Mouse (Mus musculus) monocyte, adult 5-6 weeks (primary cell): ENCODE measurements around the gene Gm42420. TPM values are rescaled to one million over a fixed set of nuclear protein-coding genes. Genes with fewer than 3 reads are reported as not detected.
A peak's percentile ranks its signal among the peaks of the same experiment; 100 is the strongest.

Experiments used
- ATAC-seq: fragments of 153-309, 156-312 bp; replicated peaks from 2 replicates; pipeline ENCODE4 v1.8.0; 2017; ENCODE audit warnings: mild to moderate bottlenecking; ENCODE audit not compliant: low TSS enrichment, insufficient number of reproducible peaks, severe bottlenecking, poor library complexity, low FRiP score
- total RNA-seq: library from RNA; stranded (forward); fragments of 200-1000, 200-491, 200-594 nt; gene quantifications from 3 replicates; pipeline ENCODE4 v1.2.3, GENCODE M21; 2017

Gene Gm42420
- total RNA-seq = 1.5 TPM in 1 of 3 replicates, not detected in the others

DNA sequence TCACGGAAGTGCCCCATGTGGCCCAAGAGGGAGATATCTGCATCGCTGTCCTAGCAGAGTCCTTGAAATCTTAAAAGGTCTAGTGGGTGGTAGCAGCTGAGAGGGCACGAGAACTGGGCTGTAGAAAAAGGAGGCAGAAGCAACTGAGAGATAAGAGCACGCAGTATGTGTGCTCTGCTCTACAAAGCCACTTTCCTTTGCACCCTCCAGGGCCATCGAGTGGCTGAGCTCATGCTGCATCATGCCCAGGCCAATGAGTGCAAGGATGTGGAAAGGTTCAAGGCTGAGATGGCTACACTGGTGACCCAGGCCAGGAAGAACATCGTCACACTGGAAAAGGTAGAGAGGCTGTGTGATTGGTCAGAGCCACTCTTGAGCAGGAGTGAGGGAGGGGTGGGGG, at the start of gene Gm42420:
Gm42420 (plus strand) TSS at position 237 of the 400 bp plus-strand sequence.
- ATAC-seq = no peak

DNA sequence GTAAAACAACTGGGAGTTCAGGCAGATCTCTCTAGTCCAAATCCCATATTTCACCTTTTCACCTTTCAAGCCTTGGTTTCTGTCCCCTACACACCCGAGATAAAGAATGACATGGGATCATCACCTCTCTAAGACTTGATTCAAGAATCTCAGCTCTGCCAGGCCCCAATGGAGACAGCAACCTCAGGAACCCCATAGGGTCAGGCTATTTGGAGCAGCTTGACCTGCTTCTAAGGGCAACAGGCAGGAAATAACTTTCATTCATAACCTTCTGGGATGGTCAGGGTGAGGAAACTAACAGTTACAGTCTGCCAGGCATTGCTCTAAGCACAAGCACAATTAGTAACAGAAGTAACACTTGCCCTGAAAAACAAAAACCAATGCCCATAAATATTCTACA, 48.9 kb upstream of the Gm42420 start:
- no peak for ATAC-seq

DNA sequence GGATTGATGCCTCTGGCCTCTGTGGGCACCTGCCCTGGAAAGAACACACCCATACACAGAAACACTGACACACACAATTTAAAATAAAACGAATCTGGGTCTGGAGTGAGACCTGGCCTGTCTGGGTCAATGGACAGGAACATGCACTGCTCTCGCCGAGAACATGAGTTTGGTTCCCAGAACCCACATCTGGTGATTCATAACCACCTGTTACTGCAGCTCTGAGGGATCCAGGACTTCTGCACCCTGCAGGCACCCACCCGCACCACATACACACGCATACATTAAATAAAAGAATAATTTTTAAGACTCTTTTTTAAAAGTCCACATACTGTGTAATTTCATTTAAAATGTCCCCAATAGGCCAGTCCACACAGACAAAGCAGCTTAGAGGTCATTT, 48.3 kb upstream of the Gm42420 start:
- no peak for ATAC-seq

DNA sequence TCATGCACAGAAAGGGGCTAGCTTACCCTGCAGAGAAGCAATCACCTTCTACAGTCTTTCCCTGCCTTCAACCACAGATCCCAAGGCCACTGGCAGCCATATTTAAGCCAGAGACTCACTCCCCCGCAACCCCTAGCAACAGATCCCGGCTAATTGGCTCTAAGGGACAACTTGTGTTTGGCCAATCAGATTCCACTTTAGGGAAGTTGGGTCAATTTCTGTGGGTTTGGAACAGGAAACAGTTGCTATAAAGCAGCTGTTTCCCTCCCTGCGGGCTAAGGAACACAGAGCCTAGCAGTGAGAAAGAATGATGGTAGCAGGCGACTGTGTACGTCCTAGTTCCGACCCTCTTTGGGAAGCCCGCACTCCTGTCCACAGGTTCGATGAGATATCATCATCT, 47.3 kb upstream of the Gm42420 start:
- peak; percentile 56; the same call in 1 of the 2 replicates for ATAC-seq

DNA sequence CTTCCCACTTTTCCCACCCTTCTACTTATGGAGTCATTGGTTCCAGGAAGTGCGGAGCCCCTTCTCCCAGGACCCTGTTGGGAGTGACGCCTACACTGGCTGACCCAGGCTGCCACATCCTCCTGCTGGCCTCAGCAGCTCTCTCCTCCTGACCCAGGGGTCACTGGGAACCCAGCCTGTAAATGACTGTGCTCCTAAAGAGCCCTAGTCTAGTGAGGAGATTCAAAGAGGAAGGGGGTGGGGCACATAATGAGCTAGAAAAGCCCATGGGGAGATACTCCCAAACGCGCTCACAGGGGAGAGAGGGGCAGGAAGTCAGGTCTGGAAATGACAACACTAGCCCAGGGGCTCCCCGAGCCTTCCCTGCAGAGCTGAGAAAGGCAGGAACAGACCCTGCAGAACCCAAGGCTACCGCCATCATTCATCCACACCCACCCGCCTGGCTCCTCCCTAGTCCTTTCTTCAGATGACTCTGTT, 45.8 kb upstream of the Gm42420 start:
- no peak for ATAC-seq

DNA sequence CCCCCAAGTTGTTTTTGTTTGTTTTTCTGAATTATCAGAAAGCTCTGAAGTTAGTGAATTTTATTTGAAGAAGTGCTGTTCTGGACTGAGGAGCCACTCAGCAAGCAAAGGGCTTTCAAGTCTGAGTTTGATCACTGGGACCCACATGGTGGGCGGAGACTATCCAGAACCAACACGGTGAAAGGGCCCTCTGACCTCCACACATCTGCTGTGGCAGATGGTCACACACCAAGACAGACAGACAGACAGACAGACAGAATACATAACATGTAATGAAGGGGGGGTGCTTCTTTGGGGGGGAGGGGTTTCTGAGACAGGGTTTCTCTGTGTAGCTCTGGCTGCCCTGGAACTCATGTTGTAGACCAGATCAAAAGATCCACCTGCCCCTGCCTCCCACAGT, 45.0 kb upstream of the Gm42420 start:
- no peak for ATAC-seq

DNA sequence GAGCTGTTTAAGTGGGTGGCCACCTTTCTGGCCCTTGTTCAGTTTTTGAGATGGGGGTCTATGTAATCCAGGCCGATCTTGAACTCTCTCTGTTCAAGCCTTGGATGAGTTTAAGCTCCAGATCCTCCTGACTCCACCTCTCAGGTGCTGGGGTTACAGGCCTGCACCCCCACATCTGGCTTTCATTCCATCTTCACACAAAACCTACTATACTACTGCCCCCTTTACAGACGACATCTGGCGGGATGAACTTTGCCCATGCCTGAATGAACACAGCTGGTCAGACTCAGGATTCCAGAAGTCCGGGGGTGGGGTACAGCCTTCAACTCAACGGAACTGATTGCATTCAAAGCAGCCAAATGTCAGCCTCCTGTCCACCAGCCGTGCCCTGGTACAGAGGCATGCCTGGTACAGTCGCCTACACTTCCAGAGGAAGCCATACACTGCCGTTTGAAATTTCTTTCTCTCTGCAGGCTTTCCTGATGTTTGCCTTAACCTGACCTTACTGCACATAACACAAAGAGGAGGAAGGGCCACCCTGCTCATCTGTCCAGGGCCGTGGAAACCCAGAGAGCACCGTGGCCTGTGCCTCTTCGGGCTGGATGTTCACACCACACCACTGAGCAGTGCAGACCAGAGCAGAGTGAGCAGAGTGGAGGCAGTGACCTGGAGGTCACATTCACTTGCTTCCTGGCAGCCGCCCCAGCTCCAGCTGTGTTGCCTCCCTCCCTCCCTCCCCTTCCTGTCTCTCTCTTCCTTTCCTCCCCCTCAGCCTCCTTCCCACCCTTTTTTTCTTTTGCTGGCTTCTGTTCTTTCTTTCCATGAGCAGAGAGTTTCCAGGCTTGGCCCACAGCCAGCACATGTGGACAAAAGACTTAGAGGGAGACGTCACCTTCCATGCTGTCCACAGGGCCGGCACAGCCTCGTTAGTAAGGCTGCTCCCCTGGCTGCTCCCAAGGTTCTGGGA, 42.6 kb upstream of the Gm42420 start:
- ATAC-seq = no peak

DNA sequence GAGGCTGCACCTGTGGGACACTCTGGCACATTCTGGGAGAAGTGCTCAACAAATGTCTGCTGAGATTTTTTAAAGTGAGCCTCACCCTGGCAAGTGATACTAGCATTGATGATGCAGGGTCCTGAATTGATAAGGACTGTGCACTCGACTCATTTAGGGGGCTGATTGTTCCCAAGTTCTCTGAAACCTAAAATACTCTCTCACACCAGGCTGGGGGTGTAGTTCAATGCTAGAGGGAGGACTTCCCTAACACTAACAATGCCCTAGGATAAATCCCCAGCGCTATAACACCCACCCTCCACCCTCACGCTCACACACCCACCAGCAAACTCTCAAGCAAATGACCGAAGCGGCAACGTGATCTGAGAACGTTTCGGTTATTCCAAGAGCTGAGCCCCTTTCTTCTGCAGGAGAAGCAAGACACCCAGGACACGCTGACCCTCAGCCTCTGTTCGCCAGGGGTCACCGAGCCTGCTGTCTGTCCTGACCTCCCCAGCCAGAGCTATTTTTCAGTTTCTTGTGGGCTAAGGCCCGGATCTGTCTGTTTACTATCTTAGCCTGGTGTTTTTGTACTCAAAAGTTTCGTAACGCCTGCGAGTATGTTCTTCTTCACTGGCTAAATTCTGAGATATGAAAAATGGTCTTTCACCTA, 41.7 kb upstream of the Gm42420 start:
- no peak for ATAC-seq

DNA sequence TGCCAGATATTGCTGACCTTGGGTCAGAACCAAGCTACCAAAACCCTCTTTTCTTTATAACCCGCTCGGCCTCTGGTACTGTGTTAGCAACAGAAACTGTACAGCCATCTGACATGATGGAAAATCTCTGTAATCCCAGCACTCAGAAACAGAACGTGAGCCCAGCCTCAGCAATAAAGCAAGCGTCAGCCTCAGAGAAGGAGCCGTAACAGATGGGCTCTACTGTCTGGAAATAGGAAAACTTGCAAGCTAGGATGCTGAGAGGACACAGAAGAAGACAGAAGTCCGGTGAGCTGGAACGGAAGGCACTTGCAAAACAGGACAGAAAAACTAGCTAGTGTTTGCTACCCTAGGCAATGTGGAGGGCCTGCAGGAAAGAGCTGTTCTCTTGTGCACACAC, 40.1 kb upstream of the Gm42420 start:
- ATAC-seq = no peak

DNA sequence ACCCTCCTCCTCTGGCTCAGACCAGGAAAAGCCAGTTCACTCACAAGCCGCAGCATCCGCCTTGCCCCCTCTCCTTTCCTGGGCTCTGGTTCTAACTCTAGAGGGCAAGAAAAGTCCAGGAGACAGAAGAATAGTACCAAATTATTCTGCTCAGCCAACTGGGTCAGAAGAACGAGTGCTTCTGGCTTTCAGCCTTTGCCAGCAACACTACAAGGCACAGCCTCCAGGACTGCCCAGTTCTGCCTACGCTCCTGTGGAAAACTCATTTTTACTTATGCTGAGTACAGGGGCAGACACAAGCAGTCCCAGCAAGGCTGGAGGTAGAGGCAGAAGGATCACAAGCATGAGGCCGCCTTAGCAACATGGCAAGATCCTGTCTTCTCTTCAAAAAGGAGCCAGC, 37.5 kb upstream of the Gm42420 start:
- no peak for ATAC-seq

DNA sequence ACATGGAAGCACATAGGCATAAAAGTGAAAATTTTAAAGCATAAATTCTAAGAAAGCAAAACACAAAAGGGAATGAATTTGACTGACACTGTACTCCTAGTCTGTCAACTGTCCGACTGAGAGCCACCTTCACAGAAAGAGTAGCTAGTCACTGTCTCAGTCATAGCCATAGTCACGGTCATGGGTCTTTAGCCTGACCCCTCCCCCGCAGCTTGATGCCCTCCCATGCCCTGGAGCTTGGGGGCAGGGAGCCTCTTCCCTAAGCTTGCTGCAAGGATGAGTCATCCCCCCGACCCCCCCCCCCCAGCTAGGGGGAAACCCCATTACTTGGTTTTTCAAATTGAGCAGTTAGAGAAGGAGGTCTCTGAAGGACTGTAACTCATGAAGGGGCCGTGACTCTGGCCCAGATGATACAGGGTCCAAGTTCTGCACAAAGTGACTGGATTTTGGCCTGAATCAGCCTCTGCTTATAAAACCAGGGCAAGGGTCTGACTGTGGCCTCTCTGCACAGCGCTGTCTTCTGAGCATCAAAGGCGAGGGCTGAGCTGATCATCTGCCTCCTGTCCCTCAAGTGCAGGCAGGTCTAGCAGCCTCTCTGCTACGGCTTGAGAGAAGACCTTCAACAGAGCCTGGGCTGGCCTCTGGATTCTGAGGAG, 33.4 kb upstream of the Gm42420 start:
- ATAC-seq = no peak

DNA sequence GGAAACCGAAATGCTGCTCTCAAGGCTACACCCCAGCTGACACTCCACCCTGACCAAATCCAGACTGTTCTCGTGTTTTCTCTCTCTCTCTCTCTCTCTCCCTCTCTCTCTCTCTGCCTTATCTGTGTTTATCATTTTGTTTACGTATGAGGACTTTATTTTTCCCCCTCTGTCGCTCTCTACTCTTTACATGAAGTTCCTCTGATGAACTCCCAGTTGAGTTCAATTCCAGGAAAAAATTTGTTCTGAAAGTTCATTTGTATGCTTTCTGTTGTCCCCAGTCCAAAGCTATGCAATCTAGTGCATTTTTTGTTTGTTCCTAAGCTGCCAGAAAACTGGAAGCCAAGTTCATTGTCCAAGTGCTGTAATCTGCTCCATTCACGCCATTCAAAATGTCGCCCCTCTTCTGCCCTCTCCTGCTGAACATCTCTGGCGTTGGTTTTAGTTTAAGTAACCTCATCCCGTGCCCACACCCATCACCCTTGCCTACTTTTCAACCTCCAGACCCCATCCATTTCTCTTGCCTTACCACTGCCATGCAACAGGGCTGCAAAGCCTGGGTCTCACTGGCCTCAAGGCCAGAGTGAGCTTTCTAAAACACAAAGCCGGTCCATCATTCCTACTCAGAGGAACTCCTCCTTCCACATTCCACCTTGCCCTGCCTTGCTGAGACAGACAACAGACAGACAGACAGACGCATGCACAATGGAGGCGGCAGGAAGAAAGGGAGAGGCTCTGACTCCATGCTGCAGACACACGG, 30.5 kb upstream of the Gm42420 start:
- no peak for ATAC-seq

DNA sequence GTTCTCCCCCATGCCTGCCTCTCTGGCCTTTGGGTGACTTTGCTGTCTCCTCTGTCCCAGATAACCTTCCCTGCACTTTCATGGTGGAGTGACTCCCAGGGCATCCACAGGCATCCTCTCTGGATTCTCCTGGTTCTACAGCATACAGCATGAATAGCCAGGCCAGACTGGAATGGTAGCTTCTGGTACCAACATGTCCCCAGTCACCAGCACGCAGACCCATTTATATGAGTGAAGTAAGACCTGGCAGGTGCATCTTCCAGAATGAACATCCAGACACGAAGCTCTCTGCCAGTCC, 30.0 kb upstream of the Gm42420 start:
- no peak for ATAC-seq

DNA sequence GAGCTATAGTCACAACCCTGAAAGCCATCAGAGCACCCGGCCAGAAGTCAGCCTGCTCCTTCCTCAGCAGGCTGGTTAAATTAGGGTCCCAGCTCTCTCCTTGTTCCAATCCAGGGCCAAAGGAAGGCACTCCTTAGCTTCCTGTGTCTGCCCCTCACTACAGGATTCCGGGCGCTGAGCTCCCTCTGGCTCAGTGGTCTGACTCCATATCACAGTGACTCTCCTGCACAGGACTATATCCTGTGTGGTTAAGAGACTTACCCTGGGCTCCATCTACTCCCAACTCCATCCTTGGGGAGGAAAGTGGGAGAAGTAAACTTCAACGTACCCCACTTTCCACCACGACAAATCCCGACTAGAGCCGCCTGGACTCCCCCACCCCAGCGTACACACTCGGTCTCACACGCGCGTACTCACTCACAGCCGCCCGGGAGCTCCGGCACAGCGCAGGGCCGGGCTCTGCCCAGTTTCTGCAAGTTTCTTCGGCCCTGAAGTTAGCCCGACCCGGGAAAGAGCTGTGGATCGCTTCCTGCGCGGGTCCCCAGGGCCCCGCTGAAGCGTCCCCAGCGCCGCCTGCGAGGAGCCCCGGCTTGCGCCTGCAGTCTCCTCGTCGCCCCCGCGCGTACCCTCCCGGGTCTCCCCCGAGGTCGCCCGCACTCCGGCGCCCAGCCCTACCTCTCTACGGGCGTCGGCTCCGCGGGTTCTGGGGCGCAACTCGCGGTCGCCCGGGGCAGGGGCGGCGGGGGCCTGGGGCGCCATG, 28.5 kb upstream of the Gm42420 start:
- no peak for ATAC-seq

DNA sequence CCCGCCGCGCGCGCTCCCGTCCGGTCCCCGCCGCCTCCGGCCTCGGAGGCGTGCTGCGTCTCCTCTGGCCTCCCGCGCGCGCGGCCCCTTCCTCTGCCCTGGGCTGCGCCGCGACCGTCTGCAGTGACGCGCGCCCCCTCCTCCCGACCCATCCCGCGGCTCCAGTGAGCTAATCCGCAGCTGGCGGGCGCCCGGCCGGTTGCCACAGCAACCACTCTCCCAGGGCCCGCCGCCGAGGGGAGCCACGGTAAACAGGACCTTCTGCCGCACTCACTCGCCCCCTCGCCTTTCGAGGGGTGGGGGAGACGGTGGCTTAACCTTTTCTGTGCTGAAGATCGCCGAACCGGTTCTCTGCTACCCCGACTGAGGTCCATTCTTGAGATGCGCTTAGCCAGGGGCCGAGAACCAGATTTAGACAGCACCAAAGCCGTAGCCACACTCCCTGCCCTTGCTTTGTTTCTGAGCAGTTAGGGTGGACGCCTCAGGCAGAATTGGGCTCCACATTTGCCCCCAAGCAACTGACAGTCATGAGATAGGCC, 27.8 kb upstream of the Gm42420 start, which contains the start of gene Dennd2a:
Dennd2a (minus strand) TSS at position 145 of the 539 bp plus-strand sequence.
- ATAC-seq = no peak

DNA sequence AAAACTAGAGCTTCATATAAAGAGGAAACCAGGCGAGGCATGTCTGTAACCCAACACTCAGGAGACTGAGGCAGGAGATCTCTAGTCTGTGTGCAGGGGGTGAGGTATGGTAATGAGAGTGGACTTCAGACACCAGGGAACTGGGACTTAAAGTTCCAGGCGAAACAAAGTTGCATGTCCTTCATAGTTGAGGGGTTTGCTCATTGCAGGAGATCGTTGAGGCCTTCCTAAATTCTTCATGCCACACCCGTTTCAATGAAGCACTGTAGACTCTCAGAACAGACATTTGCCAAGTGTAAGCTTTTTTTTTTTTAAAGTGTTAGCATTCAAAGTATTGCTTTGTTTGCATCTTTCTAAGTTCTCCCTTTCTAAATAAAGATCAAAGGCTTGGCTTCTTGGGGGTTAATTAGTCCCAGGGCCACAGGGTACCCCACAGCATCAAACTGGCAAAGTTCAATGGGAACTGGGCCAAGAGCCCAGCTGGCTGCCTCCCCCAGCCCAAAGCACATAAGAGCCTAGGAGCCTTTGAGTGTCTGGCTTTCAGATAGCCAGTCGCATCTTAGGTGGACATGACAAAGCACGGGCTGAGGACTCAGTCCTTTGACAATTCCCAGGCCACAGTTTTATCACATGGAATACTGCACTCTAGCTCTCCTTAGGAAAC, 26.1 kb upstream of the Gm42420 start:
- ATAC-seq = no peak
